Mouse (Mus musculus) cerebellum, postnatal 10 days (tissue): ENCODE results near the gene Ttc9b.

Source experiments
- DNase-seq, 2 experiments: peaks; one replicate each; pipeline ENCODE4 v3.0.0; 2021; ENCODE audit warnings: mixed read lengths in 2 of 2

Ttc9b gene

DNA sequence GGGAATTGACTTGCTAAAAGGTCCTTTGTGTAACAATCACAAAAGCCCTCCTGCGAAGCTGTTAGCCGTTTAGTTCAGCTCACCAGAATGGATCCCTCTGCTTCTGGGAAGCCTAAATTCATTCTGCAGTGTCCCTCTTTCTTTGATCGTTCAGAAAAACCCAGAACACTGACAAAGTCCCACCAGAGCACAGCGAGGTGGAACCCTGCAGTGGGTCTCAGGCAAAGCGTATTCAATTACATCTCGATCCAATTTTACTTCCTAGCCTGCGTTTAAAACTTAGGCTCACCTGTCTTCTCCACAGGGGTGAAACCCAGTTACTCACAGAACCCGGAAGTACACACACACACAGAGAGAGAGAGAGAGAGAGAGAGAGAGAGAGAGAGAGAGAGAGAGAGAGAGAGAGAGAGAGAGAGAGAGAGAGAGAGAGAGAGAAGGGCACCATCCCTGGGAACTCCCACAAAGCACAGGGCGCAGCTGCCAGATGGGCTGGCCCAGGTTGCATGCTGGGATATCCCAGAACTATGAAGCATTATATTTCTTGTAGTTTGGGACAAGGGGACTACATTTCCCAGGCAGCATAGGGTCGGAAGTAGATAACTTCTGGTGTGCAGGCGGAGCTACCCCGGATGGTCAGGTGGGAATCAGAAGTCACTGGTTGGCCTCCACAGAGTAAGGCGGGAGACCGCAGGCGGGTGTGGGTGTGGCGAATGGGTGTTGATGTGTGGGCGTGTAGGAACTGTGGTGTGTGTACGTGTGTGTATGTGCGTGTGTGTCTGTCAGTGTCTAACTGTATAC lies 35.3 kb downstream of the Ttc9b start, which contains the start of gene Zfp607b:
Gene Zfp607b, plus strand, starts transcription at position 526 of the 798 bp plus-strand sequence.
- DNase-seq = peak; percentile 89 to 92

DNA sequence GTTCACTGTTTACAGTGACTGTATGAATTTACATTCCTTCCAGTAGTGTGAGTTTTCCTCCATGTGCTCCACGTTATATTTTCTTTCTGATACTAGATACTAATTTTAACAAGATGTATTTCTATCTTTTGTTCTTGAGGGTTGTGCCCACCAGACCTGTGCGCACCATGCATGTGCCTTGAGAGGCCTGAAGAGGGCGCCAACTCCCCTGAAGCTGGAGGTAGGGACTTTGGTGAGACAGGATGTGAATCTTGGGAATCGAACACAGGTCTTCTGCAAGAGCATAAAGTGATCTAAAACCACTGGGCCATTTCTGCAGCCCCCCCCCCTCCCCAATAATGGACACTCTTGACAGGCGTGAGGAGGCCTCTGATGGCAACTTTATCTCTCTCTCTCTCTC lies 37.4 kb downstream of the Ttc9b start:
- peak; percentile 67 for DNase-seq

DNA sequence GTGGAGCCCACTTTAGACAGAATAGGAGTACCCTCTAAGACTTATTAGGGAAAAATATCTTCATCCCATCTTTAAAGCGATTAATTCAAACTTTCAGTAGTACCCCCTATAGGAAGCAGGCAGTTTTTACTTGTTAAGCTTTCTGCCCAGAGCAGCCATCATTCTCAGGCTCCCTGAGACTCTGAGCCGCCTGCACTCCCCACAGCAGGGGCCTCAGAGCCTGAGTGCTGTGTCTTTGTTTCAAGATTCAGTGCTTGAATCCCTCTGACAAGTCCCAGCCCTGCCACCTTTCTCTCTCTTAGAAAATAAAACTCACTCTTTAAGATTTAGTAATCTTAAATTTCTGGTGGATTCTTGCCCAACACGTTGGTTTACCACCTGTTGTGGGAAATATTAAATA lies 43.0 kb downstream of the Ttc9b start:
- no peak for DNase-seq
